Mouse (Mus musculus) stomach, embryonic 16.5 days (tissue): ENCODE measurements around the gene Aftph. TPM values are rescaled to one million over a fixed set of nuclear protein-coding genes. Genes with fewer than 3 reads are reported as not detected.
"Not testable (repeated sequence)": the region's sequence is repeated elsewhere in the genome, so short reads cannot be mapped to it uniquely, and the experiment has no call there.

Experiments
- ATAC-seq: fragments of 200-750 bp; cut with Nextera tagmentation; 2 replicates; pipeline ENCODE4 v1.8.0; 2017; ENCODE audit warnings: moderate number of reproducible peaks, moderate TSS enrichment; ENCODE audit not compliant: insufficient read depth, low FRiP score
- H3K27ac ChIP-seq: fragments of 300-500 bp; sonication (generic); 2 replicates; pipeline ENCODE4 v1.5.1; 2014; ENCODE audit warnings: low read length
- H3K27me3 ChIP-seq: fragments of 300-500 bp; sonication (generic); 2 replicates; pipeline ENCODE4 v1.6.1; 2014; ENCODE audit warnings: low read length, control low read depth, mixed read lengths; ENCODE audit not compliant: control insufficient read depth, insufficient read depth
- H3K36me3 ChIP-seq: fragments of 300-500 bp; sonication (generic); 2 replicates; pipeline ENCODE4 v1.6.1; 2014; ENCODE audit warnings: low read length; ENCODE audit not compliant: control insufficient read depth, insufficient read depth
- H3K4me1 ChIP-seq: fragments of 300-500 bp; sonication (generic); 2 replicates; pipeline ENCODE4 v1.6.1; 2014; ENCODE audit warnings: low read length, control low read depth, mixed read lengths; ENCODE audit not compliant: control insufficient read depth, insufficient read depth
- H3K4me2 ChIP-seq: fragments of 300-500 bp; sonication (generic); 2 replicates; pipeline ENCODE4 v1.6.1; 2014; ENCODE audit warnings: low read depth, low read length, mixed read lengths
- H3K4me3 ChIP-seq: fragments of 300-500 bp; sonication (generic); replicated peaks from 2 replicates; pipeline ENCODE4 v1.5.1; 2014; ENCODE audit warnings: mild to moderate bottlenecking, low read length
- H3K9ac ChIP-seq: fragments of 300-500 bp; sonication (generic); 2 replicates; pipeline ENCODE4 v1.6.1; 2014; ENCODE audit warnings: low read length
- H3K9me3 ChIP-seq: fragments of 300-500 bp; sonication (generic); replicated peaks from 2 replicates; pipeline ENCODE4 v1.6.1; 2016; ENCODE audit warnings: low read length, control low read depth; ENCODE audit not compliant: control insufficient read depth
- WGBS: fragments of 180-500 bp; shearing (Covaris S2); extraction: QIAGEN DNeasy Blood & Tissue Kit; methylation state at CpG from one replicate; pipeline ENCODE4 v1.1.7; 2014; 5-methylcytosine and 5-hydroxymethylcytosine counted together
- polyA plus RNA-seq: library from polyadenylated mRNA; unstranded; fragments of >200 nt; fragmentation: Nextera tagmentation; extraction: Ambion mirVana; gene quantifications from 2 replicates; pipeline ENCODE4 v1.2.1, GENCODE M21; 2015

The Aftph gene
- polyA plus RNA-seq, 1 experiment from 2014 or later, result 24.2 TPM

- Histone ChIP-seq H3K36me3 (no peaks in the 10 kb centered on the region), H3K27ac (no peak overlapping the region), H3K4me3 (no peak overlapping the region), H3K9me3 (no peaks in the 10 kb centered on the region), H3K9ac (no peak overlapping the region), H3K4me2 (no peak overlapping the region), H3K4me1 (no peaks in the 10 kb centered on the region), H3K27me3 (no peaks in the 10 kb centered on the region)
- WGBS, result 82% methylated on average over 3 of the region's 3 CpGs
- ATAC-seq, result no peak
These were observed 37.6 kb upstream of the Aftph start for GRCm38 (mm10) chr11:20778861-20779563.

DNA sequence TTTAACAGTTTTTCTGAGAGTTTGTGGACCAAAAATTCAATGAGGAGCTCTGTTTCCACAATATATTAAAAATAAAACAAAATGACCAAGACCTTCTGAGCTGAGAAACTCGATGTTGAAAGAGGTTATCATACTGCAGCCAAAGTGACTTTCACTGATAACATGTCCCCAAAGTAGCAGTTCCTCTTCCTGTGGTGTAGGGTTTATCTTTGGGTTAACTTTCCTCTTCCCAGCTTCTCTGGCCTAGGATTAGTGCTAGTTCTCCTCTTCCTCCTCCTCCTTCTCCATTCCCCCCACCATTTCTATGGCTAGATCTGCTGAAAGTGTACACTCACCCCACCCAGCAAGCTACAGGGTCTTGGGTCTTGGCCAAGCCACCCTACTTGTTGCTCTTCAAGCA is 36.9 kb upstream of the Aftph start:
- Histone ChIP-seq H3K4me1 (no peaks in the 10 kb centered on the region), H3K36me3 (no peaks in the 10 kb centered on the region), H3K27me3 (no peaks in the 10 kb centered on the region), H3K4me2 (no peak overlapping the region), H3K9ac (no peak overlapping the region), H3K27ac (no peak overlapping the region), H3K4me3 (no peak overlapping the region), H3K9me3 (no peaks in the 10 kb centered on the region)
- no peak for ATAC-seq
- 55% methylated on average over 1 of the region's 1 CpGs for WGBS

DNA sequence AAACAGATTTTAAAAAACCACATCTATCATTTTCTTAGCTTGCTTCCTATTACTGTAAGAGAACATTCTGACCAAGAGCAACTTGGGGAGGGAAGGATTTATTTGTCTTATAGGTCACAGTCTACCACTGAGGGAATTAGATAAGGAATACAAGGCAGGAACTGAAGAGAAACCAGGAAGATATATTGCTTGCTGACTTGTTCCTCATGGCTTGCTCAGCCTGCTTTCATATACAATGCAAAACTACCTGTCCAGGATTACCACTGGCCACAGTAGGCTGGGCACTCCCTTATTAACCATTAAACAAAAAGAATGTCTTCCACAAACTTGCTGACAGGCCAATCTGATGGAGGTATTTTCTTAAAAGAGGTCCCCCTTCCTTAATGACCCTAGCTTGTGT is 35.3 kb upstream of the Aftph start:
- Histone ChIP-seq H3K4me3 (no peak overlapping the region), H3K4me2 (no peak overlapping the region), H3K27ac (no peak overlapping the region), H3K27me3 (no peaks in the 10 kb centered on the region), H3K4me1 (no peaks in the 10 kb centered on the region), H3K36me3 (no peaks in the 10 kb centered on the region), H3K9ac (no peak overlapping the region), H3K9me3 (no peaks in the 10 kb centered on the region)
- ATAC-seq, result no peak

DNA sequence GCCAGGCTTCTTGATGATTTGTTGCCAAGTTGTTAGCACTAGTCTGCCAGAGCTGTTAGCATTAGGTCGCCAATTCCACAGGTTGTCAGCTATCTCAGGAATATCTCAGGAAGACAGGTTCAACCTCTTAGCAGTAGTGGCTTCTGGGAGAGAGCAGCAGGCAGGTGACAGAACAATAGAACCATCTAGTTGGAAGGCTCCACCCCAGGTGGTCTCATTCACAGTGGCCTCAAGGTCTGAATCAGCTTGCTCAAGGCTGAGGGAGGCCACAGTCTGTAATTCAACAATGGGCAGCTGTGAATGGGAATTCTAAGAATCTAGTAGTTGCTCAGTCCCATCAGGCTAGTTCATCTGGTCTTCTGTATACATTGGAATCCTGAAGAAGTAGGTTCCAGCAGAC is 31.3 kb upstream of the Aftph start:
- ATAC-seq, result no peak
- Histone ChIP-seq H3K36me3 (no peaks in the 10 kb centered on the region), H3K4me2 (no peak overlapping the region), H3K4me3 (no peak overlapping the region), H3K27me3 (no peaks in the 10 kb centered on the region), H3K9ac (no peak overlapping the region), H3K9me3 (no peaks in the 10 kb centered on the region), H3K27ac (no peak overlapping the region), H3K4me1 (no peaks in the 10 kb centered on the region)
- 25% methylated on average over 1 of the region's 1 CpGs for WGBS

- not testable (repeated sequence) for H3K9ac ChIP-seq, H3K4me3 ChIP-seq, H3K27ac ChIP-seq, H3K36me3 ChIP-seq, H3K9me3 ChIP-seq, ATAC-seq, H3K27me3 ChIP-seq, H3K4me2 ChIP-seq, H3K4me1 ChIP-seq
- WGBS, result 51% methylated on average over 9 of the region's 9 CpGs
These were observed 30.4 kb upstream of the Aftph start for GRCm38 (mm10) chr11:20771827-20772226.

GRCm38 (mm10) chr11:20761984-20762383 is 20.6 kb upstream of the Aftph start:
- not testable (repeated sequence) for H3K27me3 ChIP-seq, H3K4me2 ChIP-seq, H3K27ac ChIP-seq, ATAC-seq, H3K9me3 ChIP-seq, H3K4me1 ChIP-seq, H3K4me3 ChIP-seq, H3K9ac ChIP-seq, H3K36me3 ChIP-seq
- WGBS, result 83% methylated on average over 10 of the region's 10 CpGs

- Histone ChIP-seq H3K4me3 (no peak overlapping the region), H3K27me3 (no peaks in the 10 kb centered on the region), H3K4me2 (no peak overlapping the region), H3K36me3 (no peaks in the 10 kb centered on the region), H3K4me1 (no peaks in the 10 kb centered on the region), H3K9ac (no peak overlapping the region), H3K9me3 (0 out of 2 replicates have a peak, but pooled peaks cover 2% of the 10 kb centered on the region), H3K27ac (no peak overlapping the region)
- no peak for ATAC-seq
- 83% methylated on average over 2 of the region's 2 CpGs for WGBS
These were observed 9.2 kb upstream of the Aftph start for GRCm38 (mm10) chr11:20750573-20750972.

GRCm38 (mm10) chr11:20743353-20743752 is 2.0 kb upstream of the Aftph start:
- H3K4me2 ChIP-seq, result no peak overlapping the region
- no peak overlapping the region for H3K27ac ChIP-seq
- H3K27me3 ChIP-seq, result no peaks in the 10 kb centered on the region
- ATAC-seq, result no peak
- H3K9ac ChIP-seq, result no peak overlapping the region
- H3K4me1 ChIP-seq, result no peaks in the 10 kb centered on the region
- no peak overlapping the region for H3K4me3 ChIP-seq
- no peaks in the 10 kb centered on the region for H3K36me3 ChIP-seq
- H3K9me3 ChIP-seq, result no peaks in the 10 kb centered on the region

DNA sequence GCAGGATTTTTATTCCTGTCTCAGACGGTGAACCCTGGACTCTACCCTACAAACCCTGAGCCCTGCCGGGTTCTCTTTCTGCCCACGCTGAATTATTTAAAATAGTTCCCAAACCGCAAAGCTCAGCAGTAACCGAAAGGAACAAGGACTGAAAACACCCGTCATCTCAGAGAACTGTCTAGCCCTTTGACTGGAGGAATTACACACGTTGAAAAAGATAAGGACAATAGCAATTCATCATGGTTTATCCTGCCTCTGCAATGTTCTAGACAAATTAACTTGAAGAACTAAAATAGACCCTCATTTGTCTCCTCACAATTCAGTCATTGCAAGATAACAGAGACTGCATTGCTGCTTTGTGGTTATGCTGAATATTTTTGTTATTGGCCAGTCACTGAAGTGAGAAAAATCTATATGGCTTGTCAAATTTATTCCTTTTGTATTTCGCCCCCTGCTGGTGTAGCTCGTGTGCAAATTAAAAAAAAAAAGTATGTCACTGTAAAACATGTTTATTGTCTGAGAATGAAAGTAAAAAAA is 1.0 kb upstream of the Aftph start:
- ATAC-seq, result no peak
- Histone ChIP-seq H3K27me3 (no peaks in the 10 kb centered on the region), H3K27ac (peak overlapping the region; percentile 97), H3K9ac (peak overlapping the region; percentile 84), H3K9me3 (no peaks in the 10 kb centered on the region), H3K36me3 (no peaks in the 10 kb centered on the region), H3K4me3 (peak overlapping the region; percentile 88), H3K4me2 (peak overlapping the region; percentile 88), H3K4me1 (no peaks in the 10 kb centered on the region)
- WGBS, result under 1% methylated on average over 9 of the region's 9 CpGs
